Mouse (Mus musculus): ENCODE measurements around the gene Prss21. TPM values are rescaled to one million over a fixed set of nuclear protein-coding genes. Genes with fewer than 3 reads are reported as not detected.

The Prss21 gene
- polyA plus RNA-seq, 1 experiment = not detected

DNA sequence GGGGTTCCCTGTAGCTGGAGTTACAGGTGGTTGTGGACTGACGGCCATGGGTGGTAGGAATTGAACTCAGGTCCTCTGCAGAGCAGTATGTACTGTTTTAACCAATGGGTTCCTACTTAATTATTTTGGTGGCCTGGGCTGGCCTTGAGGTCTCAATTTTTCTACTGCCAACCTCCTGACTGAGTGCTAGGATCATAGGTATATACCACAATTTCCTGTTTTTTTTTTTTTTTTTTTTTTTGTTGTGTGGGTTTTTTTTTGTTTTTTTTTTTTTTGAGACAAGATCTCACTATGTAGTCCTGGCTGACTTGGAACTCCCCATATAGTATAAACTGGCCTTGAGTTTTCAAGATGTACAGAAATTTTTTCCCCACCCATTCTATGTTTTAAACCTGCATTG lies 36.7 kb upstream of the Prss21 start:
- Histone ChIP-seq H3K4me3 (replicated peaks) (no peak overlapping the region), H3K27me3 (replicated peaks) (peaks cover 32% of the 10 kb centered on the region)

DNA sequence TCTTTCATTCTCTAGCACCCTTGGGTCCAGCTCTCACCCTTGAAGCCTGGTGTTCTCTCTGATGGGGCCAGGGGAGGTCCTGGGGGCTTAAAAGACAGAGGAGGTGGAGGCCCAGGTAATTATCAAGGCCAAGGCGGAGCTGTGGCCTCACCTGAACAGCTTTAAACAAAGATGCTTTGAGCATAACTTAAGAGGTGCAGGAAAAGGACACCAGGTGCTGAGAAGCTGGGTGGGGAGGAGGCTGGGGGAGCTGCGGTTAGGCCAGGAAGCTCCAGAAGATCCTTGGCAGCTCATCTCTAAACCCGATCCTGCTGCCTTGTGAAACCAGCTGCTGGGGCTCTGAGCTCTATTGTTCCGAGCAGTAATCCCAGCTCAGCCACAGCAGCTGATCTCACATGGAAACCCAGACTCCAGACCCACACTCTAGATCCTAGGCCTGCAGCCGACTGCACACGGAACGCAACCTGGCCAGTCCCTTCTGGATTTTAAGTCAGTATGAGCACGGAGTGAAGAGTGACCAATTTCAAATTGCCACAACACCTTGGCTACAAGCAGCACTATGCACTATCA lies 31.8 kb upstream of the Prss21 start, which contains the start of gene Prss33:
Gene Prss33, minus strand, starts transcription at position 51 of the 570 bp plus-strand sequence.
- Histone ChIP-seq H3K27me3 (replicated peaks) (peaks cover 44% of the 10 kb centered on the region), H3K36me3 (replicated peaks; ENCODE audit: low read length) (no peaks in the 10 kb centered on the region), H3K9me3 (no peaks in the 10 kb centered on the region), H3K4me1 (peaks cover 13% of the 10 kb centered on the region), H3K4me3 (replicated peaks) (peak within 1 kb of the TSS; percentile 26)
- TF ChIP-seq FLI1 (IDR thresholded peaks at IDR 0.05; ENCODE audit: low read length) (no peak), GATA1 (IDR thresholded peaks at IDR 0.05; ENCODE audit: borderline replicate concordance, low read length) (no peak)

More for the DNA sequence above, 36.7 kb upstream of the Prss21 start:
- Histone ChIP-seq H3K4me1 (peaks cover 29% of the 10 kb centered on the region), H3K9me3 (no peaks in the 10 kb centered on the region), H3K36me3 (replicated peaks; ENCODE audit: low read length) (peaks cover 14% of the 10 kb centered on the region)
- no peak for TF ChIP-seq GATA1 (IDR thresholded peaks at IDR 0.05; ENCODE audit: borderline replicate concordance, low read length)
- TF ChIP-seq FLI1 (IDR thresholded peaks at IDR 0.05; ENCODE audit: low read length) = no peak

DNA sequence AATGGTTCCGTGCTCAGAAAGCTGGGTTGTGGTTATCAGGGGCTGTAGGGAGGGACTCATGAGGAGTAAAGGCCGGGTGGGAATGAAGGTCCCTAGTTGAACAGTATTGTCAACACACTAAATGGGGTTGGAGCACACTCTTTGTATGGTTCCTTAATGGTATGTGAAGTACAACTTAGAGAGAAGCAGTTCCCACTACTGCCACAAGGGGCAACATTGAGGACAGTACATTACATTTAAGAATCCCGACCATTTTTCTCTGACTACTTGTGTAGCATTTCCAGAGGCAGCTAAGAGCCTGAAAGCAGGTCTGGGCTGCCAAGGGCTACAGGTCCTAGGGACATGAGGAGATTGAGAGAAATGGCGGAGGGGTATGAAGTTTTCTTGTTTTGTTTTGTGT lies 26.7 kb upstream of the Prss21 start:
- Histone ChIP-seq H3K4me1 (peaks cover 18% of the 10 kb centered on the region), H3K27me3 (replicated peaks) (peaks cover 12% of the 10 kb centered on the region), H3K36me3 (replicated peaks; ENCODE audit: low read length) (no peaks in the 10 kb centered on the region), H3K9me3 (no peaks in the 10 kb centered on the region), H3K4me3 (replicated peaks) (no peak overlapping the region)
- TF ChIP-seq FLI1 (IDR thresholded peaks at IDR 0.05; ENCODE audit: low read length) (no peak), GATA1 (IDR thresholded peaks at IDR 0.05; ENCODE audit: borderline replicate concordance, low read length) (no peak)

DNA sequence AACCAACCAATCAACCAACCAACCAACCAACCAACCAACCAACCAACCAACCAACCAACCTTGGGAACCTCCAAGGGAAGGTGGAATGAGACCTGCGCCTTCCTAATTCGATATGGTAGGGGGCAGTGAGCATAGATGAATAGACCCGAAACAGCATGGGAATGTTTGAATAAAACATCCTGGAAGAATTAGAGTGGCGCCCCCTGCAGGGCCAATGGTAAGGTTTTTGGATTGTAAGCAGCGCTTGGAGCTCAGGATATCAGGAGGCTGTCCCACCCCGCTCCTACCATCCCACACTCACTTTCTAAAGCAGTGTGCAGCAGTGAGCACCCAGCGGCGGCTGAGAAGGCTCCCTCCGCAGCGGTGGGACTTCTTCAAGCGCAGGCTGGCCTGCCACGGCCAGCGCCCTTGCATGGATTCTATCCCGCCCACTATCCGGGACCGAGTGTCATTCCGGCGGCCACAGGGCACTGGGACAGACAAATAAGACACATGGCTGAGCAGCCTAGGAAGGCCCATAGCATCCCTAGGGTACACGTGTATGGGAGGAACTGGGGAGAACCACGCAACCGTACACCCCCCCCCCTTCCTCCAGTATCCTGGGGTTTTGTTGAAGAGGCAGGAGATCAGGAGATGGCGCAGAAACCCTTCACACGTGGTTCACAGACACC lies 24.6 kb upstream of the Prss21 start:
- H3K36me3 ChIP-seq (replicated peaks; ENCODE audit: low read length) = no peaks in the 10 kb centered on the region
- 0 out of 2 replicates have a peak, but pooled peaks cover 2% of the 10 kb centered on the region for H3K9me3 ChIP-seq
- H3K4me1 ChIP-seq = peaks cover 10% of the 10 kb centered on the region
- peak overlapping the region; percentile 87 for H3K4me3 ChIP-seq (replicated peaks)
- H3K27me3 ChIP-seq (replicated peaks) = peaks cover 7% of the 10 kb centered on the region
- TF ChIP-seq FLI1 (IDR thresholded peaks at IDR 0.05; ENCODE audit: low read length) = no peak
- no peak for TF ChIP-seq GATA1 (IDR thresholded peaks at IDR 0.05; ENCODE audit: borderline replicate concordance, low read length)

DNA sequence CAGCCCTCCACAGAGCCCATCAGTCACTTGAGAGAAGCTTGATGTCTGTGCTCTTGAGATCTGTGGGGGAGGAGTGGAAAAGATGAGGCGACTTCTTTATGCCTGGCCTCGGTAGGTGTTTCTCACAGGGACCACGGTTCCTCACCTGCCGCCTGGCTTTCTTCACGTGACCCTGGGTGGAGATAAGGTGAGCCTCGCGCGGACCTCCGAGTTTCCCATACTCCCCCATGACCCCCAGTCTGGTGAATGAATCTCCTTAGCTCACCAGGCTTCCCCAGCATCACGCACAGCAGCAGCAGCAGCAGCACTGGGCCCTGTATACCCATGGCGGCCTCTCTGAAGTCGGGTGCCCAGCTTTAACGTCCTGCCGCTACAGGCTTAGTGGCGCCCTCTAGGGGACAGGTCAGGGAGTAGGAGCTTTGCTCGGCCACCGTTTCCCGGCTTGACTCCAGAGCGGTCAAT lies 24.0 kb upstream of the Prss21 start, which contains the start of the genes Prss32 and Prss41:
Gene Prss32, plus strand, starts transcription at position 44 of the 462 bp plus-strand sequence.
Gene Prss41, minus strand, starts transcription at position 361 of the 462 bp plus-strand sequence.
- TF ChIP-seq GATA1 (IDR thresholded peaks at IDR 0.05; ENCODE audit: borderline replicate concordance, low read length) = no peak
- no peak for TF ChIP-seq FLI1 (IDR thresholded peaks at IDR 0.05; ENCODE audit: low read length)
- H3K36me3 ChIP-seq (replicated peaks; ENCODE audit: low read length) = no peaks in the 10 kb centered on the region
- peak within 1 kb of the TSS; percentile 87 for H3K4me3 ChIP-seq (replicated peaks)
- H3K4me1 ChIP-seq = peaks cover 10% of the 10 kb centered on the region
- peaks cover 7% of the 10 kb centered on the region for H3K27me3 ChIP-seq (replicated peaks)
- H3K9me3 ChIP-seq = 0 out of 2 replicates have a peak, but pooled peaks cover 4% of the 10 kb centered on the region

DNA sequence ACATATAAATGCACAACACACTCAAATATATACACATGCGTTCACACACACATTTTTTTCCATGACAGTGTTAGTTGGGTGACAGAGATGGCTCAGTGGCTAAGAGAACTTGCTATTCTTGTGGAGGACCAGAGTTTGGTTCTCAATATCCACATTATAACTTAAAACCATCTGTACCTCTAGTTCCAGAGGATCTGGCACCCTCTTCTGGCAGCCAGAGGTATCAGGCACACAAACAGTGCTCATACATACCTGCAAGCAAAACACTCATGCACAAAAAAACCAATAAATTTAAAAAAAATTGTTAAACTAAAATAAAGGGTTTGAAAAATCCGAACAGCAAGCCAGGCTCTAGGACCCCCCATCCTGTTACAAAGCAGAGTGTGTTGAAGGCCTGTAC lies 17.8 kb upstream of the Prss21 start:
- Histone ChIP-seq H3K36me3 (replicated peaks; ENCODE audit: low read length) (no peaks in the 10 kb centered on the region), H3K4me1 (peaks cover 5% of the 10 kb centered on the region; the same call in 1 of the 2 replicates), H3K9me3 (peaks cover 9% of the 10 kb centered on the region; the same call in 1 of the 2 replicates), H3K4me3 (replicated peaks) (no peak overlapping the region), H3K27me3 (replicated peaks) (peaks cover 12% of the 10 kb centered on the region)
- no peak for TF ChIP-seq FLI1 (IDR thresholded peaks at IDR 0.05; ENCODE audit: low read length)
- TF ChIP-seq GATA1 (IDR thresholded peaks at IDR 0.05; ENCODE audit: borderline replicate concordance, low read length) = no peak

DNA sequence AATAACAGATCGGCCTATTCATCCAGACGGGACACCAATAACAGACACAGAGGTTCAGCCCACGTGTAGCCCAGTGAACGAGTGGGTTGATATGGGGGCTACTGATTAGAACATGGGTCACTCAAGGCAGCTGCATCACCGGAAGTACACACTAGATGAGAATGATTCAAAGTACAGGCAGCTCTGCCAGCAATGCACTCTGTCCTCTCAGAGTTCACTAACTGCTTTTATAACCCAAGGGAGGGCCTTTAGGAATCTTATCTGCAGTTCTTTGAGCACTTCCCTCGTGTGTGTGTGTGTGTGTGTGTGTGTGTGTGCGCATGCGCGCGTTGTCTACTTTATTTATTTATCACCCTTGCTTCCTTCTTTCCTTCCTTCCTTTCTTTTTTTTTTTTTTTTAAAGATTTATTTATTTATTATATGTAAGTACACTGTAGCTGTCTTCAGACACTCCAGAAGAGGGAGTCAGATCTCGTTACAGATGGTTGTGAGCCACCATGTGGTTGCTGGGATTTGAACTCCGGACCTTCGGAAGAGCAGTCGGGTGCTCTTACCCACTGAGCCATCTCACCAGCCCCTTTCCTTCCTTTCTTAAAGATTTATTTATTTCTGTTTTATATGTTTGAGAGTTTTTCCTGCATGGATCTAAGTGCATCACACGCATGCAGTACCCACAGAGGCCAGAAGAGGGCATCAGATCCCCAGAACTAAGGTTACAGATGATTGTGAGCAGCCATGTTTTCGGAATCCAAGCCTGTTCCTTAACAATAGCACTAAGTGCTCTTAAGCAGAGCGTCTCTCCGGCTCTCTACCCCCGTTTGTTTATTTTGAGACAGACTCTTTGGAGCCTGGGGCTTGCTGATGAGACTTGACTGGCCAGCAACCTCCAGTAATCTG lies 16.8 kb upstream of the Prss21 start:
- H3K9me3 ChIP-seq = peaks cover 9% of the 10 kb centered on the region; the same call in 1 of the 2 replicates

DNA sequence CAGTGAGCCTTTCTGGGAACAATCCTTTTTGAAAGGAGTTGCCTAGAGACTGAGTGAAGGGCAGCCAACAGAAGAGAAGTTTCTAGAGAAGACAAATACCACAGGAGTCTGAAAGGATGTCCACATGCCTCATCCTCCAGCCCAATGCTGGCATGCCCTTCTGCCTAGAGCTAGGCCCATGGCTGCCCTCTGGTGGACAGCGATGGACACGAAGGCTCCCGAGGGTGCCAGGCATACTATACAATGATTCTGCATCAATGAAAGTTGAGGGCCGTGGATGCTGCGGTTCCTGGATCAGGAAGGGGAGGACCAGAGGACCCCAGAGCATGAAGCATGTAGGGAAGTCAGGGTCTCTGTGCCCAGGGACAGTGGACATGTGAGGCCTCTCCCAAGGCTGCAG lies 14.6 kb upstream of the Prss21 start:
- peaks cover 5% of the 10 kb centered on the region; the same call in 1 of the 2 replicates for H3K4me1 ChIP-seq

More for the DNA sequence above, 16.8 kb upstream of the Prss21 start:
- TF ChIP-seq GATA1 (IDR thresholded peaks at IDR 0.05; ENCODE audit: borderline replicate concordance, low read length) = no peak
- TF ChIP-seq FLI1 (IDR thresholded peaks at IDR 0.05; ENCODE audit: low read length) = no peak
- no peaks in the 10 kb centered on the region for H3K36me3 ChIP-seq (replicated peaks; ENCODE audit: low read length)
- peaks cover 15% of the 10 kb centered on the region for H3K27me3 ChIP-seq (replicated peaks)
- no peak overlapping the region for H3K4me3 ChIP-seq (replicated peaks)
- H3K4me1 ChIP-seq = peaks cover 5% of the 10 kb centered on the region; the same call in 1 of the 2 replicates

DNA sequence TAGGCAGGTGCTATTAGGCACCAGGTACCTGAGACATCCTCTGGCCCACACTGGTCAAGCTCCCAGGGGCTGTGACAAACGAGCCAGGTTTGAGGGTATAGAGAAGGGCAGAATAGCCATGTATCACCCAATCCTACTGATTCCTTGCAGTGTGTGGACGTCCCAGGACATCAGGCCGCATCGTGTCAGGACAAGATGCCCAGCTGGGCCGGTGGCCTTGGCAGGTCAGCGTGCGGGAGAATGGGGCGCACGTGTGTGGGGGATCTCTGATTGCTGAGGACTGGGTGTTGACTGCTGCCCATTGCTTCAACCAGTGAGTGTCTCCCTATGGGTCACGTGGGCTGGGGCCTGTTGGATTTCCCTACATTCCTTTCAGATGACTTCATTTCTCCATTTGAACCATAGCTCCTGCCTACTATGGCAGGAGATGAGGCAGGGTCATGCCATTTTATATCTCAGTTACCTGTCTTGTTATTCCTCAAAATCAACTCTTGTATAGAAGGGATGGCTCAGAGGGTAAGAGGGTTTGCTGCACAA lies 13.6 kb upstream of the Prss21 start:
- no peak overlapping the region for H3K4me3 ChIP-seq (replicated peaks)

More for the DNA sequence above, 14.6 kb upstream of the Prss21 start:
- Histone ChIP-seq H3K27me3 (replicated peaks) (peaks cover 17% of the 10 kb centered on the region), H3K36me3 (replicated peaks; ENCODE audit: low read length) (no peaks in the 10 kb centered on the region), H3K9me3 (peaks cover 7% of the 10 kb centered on the region; the same call in 1 of the 2 replicates), H3K4me3 (replicated peaks) (peak overlapping the region; percentile 20)
- TF ChIP-seq FLI1 (IDR thresholded peaks at IDR 0.05; ENCODE audit: low read length) (no peak), GATA1 (IDR thresholded peaks at IDR 0.05; ENCODE audit: borderline replicate concordance, low read length) (no peak)

More for the DNA sequence above, 13.6 kb upstream of the Prss21 start:
- peaks cover 5% of the 10 kb centered on the region; the same call in 1 of the 2 replicates for H3K4me1 ChIP-seq
- H3K27me3 ChIP-seq (replicated peaks) = peaks cover 17% of the 10 kb centered on the region
- TF ChIP-seq FLI1 (IDR thresholded peaks at IDR 0.05; ENCODE audit: low read length) (no peak), GATA1 (IDR thresholded peaks at IDR 0.05; ENCODE audit: borderline replicate concordance, low read length) (no peak)
- H3K36me3 ChIP-seq (replicated peaks; ENCODE audit: low read length) = no peaks in the 10 kb centered on the region
- H3K9me3 ChIP-seq = peaks cover 5% of the 10 kb centered on the region; the same call in 1 of the 2 replicates
